Mouse (Mus musculus) CH12.LX (cell line): Measurements from ENCODE around the gene Ifi202b. TPM values are rescaled to one million over a fixed set of nuclear protein-coding genes. Genes with fewer than 3 reads are reported as not detected.
"Not testable (repeated sequence)": the region's sequence is repeated elsewhere in the genome, so short reads cannot be mapped to it uniquely, and the experiment has no call there.

Experiments used
- DNase-seq: peaks from one replicate; pipeline ENCODE4 v3.0.0-alpha.2; 2013; ENCODE audit errors: extremely low read depth
- H3K27ac ChIP-seq: 2 replicates; pipeline ENCODE4 v1.5.1; 2012; ENCODE audit warnings: low read depth, mild to moderate bottlenecking, control low read depth, moderate library complexity; ENCODE audit not compliant: insufficient read depth
- H3K27me3 ChIP-seq: replicated peaks from 2 replicates; pipeline ENCODE3; 2012; ENCODE audit warnings: inconsistent platforms
- H3K36me3 ChIP-seq, 2 experiments: replicated peaks in 1 of 2; 2 replicates each; pipeline versions ENCODE3 to v1.6.1; 2012; ENCODE audit warnings: inconsistent platforms in 1 of 2, low read length in 1 of 2, mild to moderate bottlenecking in 1 of 2, mixed read lengths in 1 of 2, moderate library complexity in 1 of 2; ENCODE audit not compliant: control insufficient read depth in 1 of 2, insufficient read depth in 1 of 2
- H3K4me1 ChIP-seq, 2 experiments: 2 replicates each; pipeline ENCODE4 v1.6.1; 2012; ENCODE audit warnings: inconsistent platforms in 1 of 2, moderate library complexity in 1 of 2; ENCODE audit not compliant: insufficient read depth in 2 of 2, control insufficient read depth in 1 of 2
- H3K4me2 ChIP-seq: 2 replicates; pipeline ENCODE4 v1.6.1; 2012; ENCODE audit warnings: low read depth, mild to moderate bottlenecking, control low read depth; ENCODE audit not compliant: poor library complexity, insufficient read depth, severe bottlenecking
- H3K4me3 ChIP-seq, 3 experiments: fragments of 150-350 bp in 1 of 3; sonication (generic) in 1 of 3; replicated peaks in 1 of 3; 2 replicates each; pipeline versions ENCODE3 to v1.5.1; 2011 to 2012; ENCODE audit warnings: low read depth in 2 of 3, low read length in 2 of 3, mild to moderate bottlenecking in 2 of 3, moderate library complexity in 2 of 3, control low read depth in 1 of 3, improper control_type of control experiment in 1 of 3, inconsistent platforms in 1 of 3, mixed read lengths in 1 of 3; ENCODE audit not compliant: poor library complexity in 1 of 3
- H3K79me2 ChIP-seq: replicated peaks from 2 replicates; pipeline ENCODE4 v1.6.1; 2012; ENCODE audit warnings: mild to moderate bottlenecking, moderate library complexity; ENCODE audit not compliant: control insufficient read depth, poor library complexity, insufficient read depth, severe bottlenecking; ENCODE audit errors: extremely low read depth
- H3K9ac ChIP-seq: 2 replicates; pipeline ENCODE4 v1.6.1; 2012; ENCODE audit warnings: low read depth, mild to moderate bottlenecking, control low read depth, moderate library complexity; ENCODE audit not compliant: insufficient read depth
- H3K9me3 ChIP-seq: replicated peaks from 2 replicates; pipeline ENCODE3; 2012; ENCODE audit warnings: low read length, inconsistent platforms, mixed read lengths
- CHD2 ChIP-seq: IDR thresholded peaks from 2 replicates; pipeline ENCODE4 v1.6.1; 2011; ENCODE audit warnings: low read length, improper control_type of control experiment
- CTCF ChIP-seq, 2 experiments: IDR thresholded peaks in 1 of 2; conservative IDR thresholded peaks in 1 of 2; 2 replicates each; pipeline ENCODE4 v1.5.1; 2011 to 2012; ENCODE audit warnings: low read depth in 2 of 2, low read length in 2 of 2, improper control_type of control experiment in 1 of 2, inconsistent platforms in 1 of 2, mild to moderate bottlenecking in 1 of 2, moderate library complexity in 1 of 2
- ETS1 ChIP-seq: conservative IDR thresholded peaks from 2 replicates; pipeline ENCODE4 v1.6.1; 2012; ENCODE audit warnings: low read depth, mild to moderate bottlenecking, inconsistent platforms, low read length, improper control_type of control experiment, moderate library complexity
- GABPA ChIP-seq: IDR thresholded peaks from 2 replicates; pipeline ENCODE4 v1.6.1; 2012; ENCODE audit warnings: low read depth, low read length, improper control_type of control experiment, inconsistent platforms; ENCODE audit not compliant: insufficient replicate concordance
- IRF4 ChIP-seq: IDR thresholded peaks from 2 replicates; pipeline ENCODE4 v1.6.1; 2014; ENCODE audit warnings: low read depth, mild to moderate bottlenecking, inconsistent platforms, low read length, improper control_type of control experiment
- KAT2A ChIP-seq: IDR thresholded peaks from 2 replicates; pipeline ENCODE4 v1.6.1; 2012; ENCODE audit warnings: low read length, improper control_type of control experiment, inconsistent platforms; ENCODE audit not compliant: insufficient replicate concordance
- MXI1 ChIP-seq: IDR thresholded peaks from 2 replicates; pipeline ENCODE4 v1.6.1; 2011; ENCODE audit warnings: mild to moderate bottlenecking, low read depth, low read length, improper control_type of control experiment
- PAX5 ChIP-seq: IDR thresholded peaks from 2 replicates; pipeline ENCODE4 v1.6.1; 2012; ENCODE audit warnings: low read length, inconsistent platforms, mixed read lengths
- RCOR1 ChIP-seq: conservative IDR thresholded peaks from 2 replicates; pipeline ENCODE4 v1.6.1; 2012; ENCODE audit warnings: low read depth, mild to moderate bottlenecking, inconsistent platforms, low read length, improper control_type of control experiment
- dilution Hi-C: fragments of 300-500 bp; cut with MboI; formaldehyde crosslinking; loops from 2 replicates; pipeline ENCODE4 v1.14.3; 2020; ENCODE audit warnings: low sequenced_read_pairs; ENCODE audit not compliant: extremely low pct_unique_long_range_greater_than_20kb, extremely low pct_ligation_motif_present
- in situ Hi-C: fragments of 300-500 bp; cut with MboI; formaldehyde crosslinking; loops from 3 replicates; pipeline ENCODE4 v1.14.3; 2019; ENCODE audit warnings: low sequenced_read_pairs, low pct_ligation_motif_present, low pct_unique_long_range_greater_than_20kb, mixed read lengths
- polyA plus RNA-seq: library from polyadenylated mRNA; unstranded; fragments of >175 nt; gene quantifications from 2 replicates; pipeline ENCODE4 v1.2.1, GENCODE M21; 2012; ENCODE audit warnings: low read depth; ENCODE audit not compliant: insufficient read length
- total RNA-seq, 2 experiments: library from RNA; depleted of rRNA; stranded (reverse); fragments of 300-350 nt in 1 of 2; fragments of >200 nt in 1 of 2; gene quantifications; 2 replicates each; pipeline ENCODE4 v1.2.3; 2012 to 2014

The Ifi202b gene
- total RNA-seq (2012; rRNA removed) (not detected in 2 replicates), total RNA-seq (2014; rRNA removed) (not detected in 2 replicates), polyA plus RNA-seq (not detected in 2 replicates)

GRCm38 (mm10) chr1:173982694-173983305 lies at the start of gene Ifi202b:
TSS of gene Ifi202b (minus strand) at chr1:173982744.
- H3K27ac ChIP-seq, H3K4me2 ChIP-seq, H3K9me3 ChIP-seq, H3K36me3 ChIP-seq, H3K4me1 ChIP-seq, H3K4me3 ChIP-seq, DNase-seq, H3K9ac ChIP-seq, dilution Hi-C loops, in situ Hi-C loops, H3K27me3 ChIP-seq, H3K79me2 ChIP-seq: not testable (repeated sequence)

GRCm38 (mm10) chr1:174031698-174032097 lies 49.2 kb upstream of the Ifi202b start, which contains the start of gene Ifi205:
TSS of gene Ifi205 (minus strand) at chr1:174031810.
- Histone ChIP-seq H3K27me3 (no peaks in the 10 kb centered on the region), H3K27ac (no peak within 1 kb of the TSS), H3K4me1 (peaks cover 0 to 6% of the 10 kb centered on the region in 2 experiments; a peak in 1 of 4 replicates), H3K4me3 (no peak within 1 kb of the TSS), H3K9ac (no peak within 1 kb of the TSS), H3K36me3 (no peaks in the 10 kb centered on the region), H3K4me2 (no peak within 1 kb of the TSS), H3K9me3 (no peaks in the 10 kb centered on the region), H3K79me2 (no peaks in the 10 kb centered on the region)
- dilution Hi-C loops (no loop called here), in situ Hi-C loops (no loop called here)
- DNase-seq, result no peak
- no peak for TF ChIP-seq CTCF (conservative IDR thresholded peaks at IDR 0.05 in 1 of 2, IDR thresholded peaks at IDR 0.05 in 1 of 2; ENCODE audit: low read depth in 2 of 2, low read length in 2 of 2)
- no peak for TF ChIP-seq RCOR1
- no peak for TF ChIP-seq KAT2A
- TF ChIP-seq IRF4, result no peak
- TF ChIP-seq ETS1, result no peak
- TF ChIP-seq GABPA, result no peak
- TF ChIP-seq PAX5, result no peak
- TF ChIP-seq CHD2, result no peak
- no peak for TF ChIP-seq MXI1

GRCm38 (mm10) chr1:174007050-174007449 lies 24.5 kb upstream of the Ifi202b start:
- H3K9me3 ChIP-seq, H3K4me3 ChIP-seq, DNase-seq, H3K4me1 ChIP-seq, H3K36me3 ChIP-seq, H3K4me2 ChIP-seq, H3K27ac ChIP-seq, dilution Hi-C loops, in situ Hi-C loops, H3K79me2 ChIP-seq, H3K9ac ChIP-seq, H3K27me3 ChIP-seq: not testable (repeated sequence)

- DNase-seq, H3K27me3 ChIP-seq, H3K79me2 ChIP-seq, dilution Hi-C loops, in situ Hi-C loops, H3K9ac ChIP-seq, H3K9me3 ChIP-seq, H3K4me1 ChIP-seq, H3K36me3 ChIP-seq, H3K4me2 ChIP-seq, H3K4me3 ChIP-seq, H3K27ac ChIP-seq: not testable (repeated sequence)
Measured at GRCm38 (mm10) chr1:174004352-174005109, 22.0 kb upstream of the Ifi202b start.
